Mouse (Mus musculus) layer of hippocampus, adult 18-20 months (tissue): ENCODE measurements around the gene Olfr1166. TPM values are rescaled to one million over a fixed set of nuclear protein-coding genes. Genes with fewer than 3 reads are reported as not detected.
"Not testable (repeated sequence)": the region's sequence is repeated elsewhere in the genome, so short reads cannot be mapped to it uniquely, and the experiment has no call there.

Experiments
- DNase-seq, 2 experiments: peaks; one replicate each; pipeline ENCODE4 v3.0.0; 2022; ENCODE audit warnings: low spot score in 2 of 2
- long read RNA-seq: library from polyadenylated mRNA; stranded (forward); transcript quantifications from one replicate; pipeline ENCODE4 v2.0.0, GENCODE M21; 2021
- total RNA-seq, 2 experiments: library from RNA; stranded (reverse); gene quantifications; 2 replicates each; pipeline ENCODE4 v1.2.3; 2021

The Olfr1166 gene
- not detected for total RNA-seq
- long read RNA-seq: 0 reads

GRCm38 (mm10) chr2:88128172-88128571 is at the start of gene Olfr1166:
Gene Olfr1166 (minus strand): TSS chr2:88128272.
- no peak for DNase-seq

GRCm38 (mm10) chr2:88155093-88155492 is 27.0 kb upstream of the Olfr1166 start, which contains the start of gene Olfr1167:
Gene Olfr1167 (minus strand): TSS chr2:88155193.
- DNase-seq: not testable (repeated sequence)

GRCm38 (mm10) chr2:88093866-88094265 is 34.2 kb downstream of the Olfr1166 start, which contains the start of gene Olfr1164:
Gene Olfr1164 (minus strand): TSS chr2:88093966.
- no peak for DNase-seq

Other genes starting within 250 kb of the Olfr1166 start
- not detected for gene Olfr1153, start 233.3 kb downstream of the Olfr1166 start, total RNA-seq
- gene Olfr1154, start 223.1 kb downstream of the Olfr1166 start, total RNA-seq: not detected
- gene Olfr1155, start 183.1 kb downstream of the Olfr1166 start, total RNA-seq: not detected
- under 1 TPM in 1 of 2 experiments, not detected in 1; 0.10 TPM for gene Olfr1156, start 175.2 kb downstream of the Olfr1166 start, total RNA-seq
- gene Olfr1157, start 160.0 kb downstream of the Olfr1166 start, total RNA-seq: not detected
- gene Olfr74, start 153.6 kb downstream of the Olfr1166 start, total RNA-seq: not detected
- not detected for gene Olfr1158, start 138.2 kb downstream of the Olfr1166 start, total RNA-seq
- gene Olfr1160, start 120.0 kb downstream of the Olfr1166 start, total RNA-seq: not detected
- gene Olfr1161, start 105.5 kb downstream of the Olfr1166 start, total RNA-seq: not detected
- gene Olfr73, start 90.6 kb downstream of the Olfr1166 start, total RNA-seq: not detected
- not detected for gene Olfr1162, start 77.1 kb downstream of the Olfr1166 start, total RNA-seq
- gene Olfr1163, start 56.4 kb downstream of the Olfr1166 start, total RNA-seq: not detected
- gene Olfr1164, start 34.3 kb downstream of the Olfr1166 start, total RNA-seq: not detected
- not detected for gene Olfr1167, start 26.9 kb upstream of the Olfr1166 start, total RNA-seq
- not detected for gene Olfr1168, start 53.6 kb upstream of the Olfr1166 start, total RNA-seq
- not detected for gene Olfr1170, start 100.1 kb upstream of the Olfr1166 start, total RNA-seq
- not detected for gene Olfr1173, start 151.6 kb upstream of the Olfr1166 start, total RNA-seq
- not detected for gene Olfr1174-ps, start 186.9 kb upstream of the Olfr1166 start, total RNA-seq
- gene Olfr1175-ps, start 198.9 kb upstream of the Olfr1166 start, total RNA-seq: not detected
- gene Olfr1176, start 208.4 kb upstream of the Olfr1166 start, total RNA-seq: not detected
- not detected for gene Olfr1177-ps, start 218.2 kb upstream of the Olfr1166 start, total RNA-seq